Mouse (Mus musculus) thymus, adult 2 months (tissue): ENCODE measurements around the gene E4f1. TPM values are rescaled to one million over a fixed set of nuclear protein-coding genes. Genes with fewer than 3 reads are reported as not detected.

Experiments used
- DNase-seq: peaks from one replicate; pipeline ENCODE4 v3.0.0; 2021
- H3K27ac ChIP-seq: fragments of 200-500 bp; 2 replicates; pipeline ENCODE4 v1.5.1; 2012; ENCODE audit warnings: low read length, control low read depth; ENCODE audit not compliant: control insufficient read depth, insufficient read depth
- H3K27me3 ChIP-seq: fragments of 200-500 bp; 2 replicates; pipeline ENCODE4 v1.6.1; 2012; ENCODE audit warnings: mild to moderate bottlenecking, low read length, moderate library complexity, mixed read lengths; ENCODE audit not compliant: control insufficient read depth, insufficient read depth
- H3K36me3 ChIP-seq: fragments of 200-500 bp; 2 replicates; pipeline ENCODE4 v1.6.1; 2012; ENCODE audit warnings: mild to moderate bottlenecking, low read length, moderate library complexity; ENCODE audit not compliant: control insufficient read depth, insufficient read depth
- H3K4me1 ChIP-seq: fragments of 200-500 bp; replicated peaks from 2 replicates; pipeline ENCODE4 v1.6.1; 2012; ENCODE audit warnings: low read length; ENCODE audit not compliant: control insufficient read depth, insufficient read depth
- H3K4me3 ChIP-seq: fragments of 200-500 bp; 2 replicates; pipeline ENCODE4 v1.5.1; 2012; ENCODE audit warnings: mild to moderate bottlenecking, low read length, control low read depth, moderate library complexity; ENCODE audit not compliant: control insufficient read depth, insufficient read depth
- CTCF ChIP-seq: fragments of 200-500 bp; IDR thresholded peaks from 2 replicates; pipeline ENCODE4 v1.5.1; 2012; ENCODE audit warnings: mild to moderate bottlenecking, control low read depth, low read length, moderate library complexity, borderline replicate concordance; ENCODE audit not compliant: control insufficient read depth, poor library complexity, insufficient read depth; ENCODE audit errors: extremely low read depth
- POLR2A ChIP-seq: fragments of 200-500 bp; IDR thresholded peaks from 2 replicates; pipeline ENCODE4 v1.6.1; 2012; ENCODE audit warnings: mild to moderate bottlenecking, low read length, control low read depth, moderate library complexity; ENCODE audit not compliant: control insufficient read depth, poor library complexity, insufficient read depth; ENCODE audit errors: extremely low read depth
- WGBS: fragments of 180-500 bp; shearing (Covaris S2); methylation state at CpG from one replicate; pipeline ENCODE4 v1.1.7; 2018; 5-methylcytosine and 5-hydroxymethylcytosine counted together
- polyA plus RNA-seq: library from polyadenylated mRNA; depleted of rRNA; stranded (reverse); fragments of >200 nt; gene quantifications from 2 replicates; pipeline ENCODE4 v1.2.3, GENCODE M21; 2012

E4f1 gene
- polyA plus RNA-seq, 1 experiment = 188 TPM

GRCm38 (mm10) chr17:24454218-24454755 lies 15.8 kb downstream of the E4f1 start:
- H3K36me3 ChIP-seq = peaks cover 11% of the 10 kb centered on the region
- peak overlapping the region; percentile 73 for H3K4me3 ChIP-seq
- DNase-seq = no peak
- H3K4me1 ChIP-seq = peaks cover 2% of the 10 kb centered on the region; the same call in 1 of the 2 replicates
- H3K27me3 ChIP-seq = no peaks in the 10 kb centered on the region
- TF ChIP-seq CTCF = no peak
- no peak for TF ChIP-seq POLR2A
- H3K27ac ChIP-seq = peak overlapping the region; percentile 61
- WGBS = under 1% methylated on average over 14 of the region's 14 CpGs

GRCm38 (mm10) chr17:24453372-24453771 lies 16.7 kb downstream of the E4f1 start:
- H3K36me3 ChIP-seq = peaks cover 20% of the 10 kb centered on the region
- DNase-seq = no peak
- TF ChIP-seq CTCF (no peak), POLR2A (no peak)
- WGBS = 79% methylated on average over 2 of the region's 2 CpGs
- H3K27ac ChIP-seq = no peak overlapping the region
- no peak overlapping the region for H3K4me3 ChIP-seq
- no peaks in the 10 kb centered on the region for H3K27me3 ChIP-seq
- peaks cover 2% of the 10 kb centered on the region; the same call in 1 of the 2 replicates for H3K4me1 ChIP-seq

- peaks cover 42% of the 10 kb centered on the region for H3K36me3 ChIP-seq
- DNase-seq = no peak
- no peak overlapping the region for H3K4me3 ChIP-seq
- 97% methylated on average over 6 of the region's 6 CpGs for WGBS
- peaks cover 2% of the 10 kb centered on the region; the same call in 1 of the 2 replicates for H3K4me1 ChIP-seq
- H3K27ac ChIP-seq = no peak overlapping the region
- no peaks in the 10 kb centered on the region for H3K27me3 ChIP-seq
- no peak for TF ChIP-seq POLR2A
- TF ChIP-seq CTCF = no peak
Measured at GRCm38 (mm10) chr17:24451220-24451619, 18.9 kb downstream of the E4f1 start.

GRCm38 (mm10) chr17:24449507-24449906 lies 20.6 kb downstream of the E4f1 start:
- 64% methylated on average over 6 of the region's 6 CpGs for WGBS
- Histone ChIP-seq H3K27ac (no peak overlapping the region), H3K4me1 (peaks cover 2% of the 10 kb centered on the region; the same call in 1 of the 2 replicates), H3K36me3 (peaks cover 59% of the 10 kb centered on the region), H3K4me3 (no peak overlapping the region), H3K27me3 (no peaks in the 10 kb centered on the region)
- TF ChIP-seq CTCF (no peak), POLR2A (no peak)
- no peak for DNase-seq

GRCm38 (mm10) chr17:24446590-24446989 lies 23.5 kb downstream of the E4f1 start:
- Histone ChIP-seq H3K27ac (no peak overlapping the region), H3K36me3 (peaks cover 66% of the 10 kb centered on the region), H3K4me3 (no peak overlapping the region), H3K4me1 (no peaks in the 10 kb centered on the region), H3K27me3 (no peaks in the 10 kb centered on the region)
- WGBS = 93% methylated on average over 8 of the region's 8 CpGs
- DNase-seq = no peak
- TF ChIP-seq POLR2A (no peak), CTCF (no peak)

- peaks cover 50% of the 10 kb centered on the region for H3K36me3 ChIP-seq
- H3K27ac ChIP-seq = no peak overlapping the region
- WGBS = 95% methylated on average over 4 of the region's 4 CpGs
- no peak for DNase-seq
- no peak for TF ChIP-seq POLR2A
- no peak for TF ChIP-seq CTCF
- no peaks in the 10 kb centered on the region for H3K4me1 ChIP-seq
- H3K27me3 ChIP-seq = no peaks in the 10 kb centered on the region
- H3K4me3 ChIP-seq = no peak overlapping the region
Measured at GRCm38 (mm10) chr17:24443409-24443808, 26.7 kb downstream of the E4f1 start.

GRCm38 (mm10) chr17:24442632-24443155 lies 27.4 kb downstream of the E4f1 start, which contains the start of gene Dnase1l2:
TSS of gene Dnase1l2 (minus strand) at chr17:24443105.
- WGBS = 86% methylated on average over 7 of the region's 7 CpGs
- H3K36me3 ChIP-seq = peaks cover 43% of the 10 kb centered on the region
- TF ChIP-seq POLR2A = no peak
- TF ChIP-seq CTCF = no peak
- H3K27ac ChIP-seq = no peak within 1 kb of the TSS
- H3K27me3 ChIP-seq = no peaks in the 10 kb centered on the region
- no peak within 1 kb of the TSS for H3K4me3 ChIP-seq
- no peaks in the 10 kb centered on the region for H3K4me1 ChIP-seq
- DNase-seq = no peak
